Mouse (Mus musculus) fibroblast of lung, adult 2 months (primary cell): ENCODE measurements around the gene Cacna1e.

Experiments
- DNase-seq: peaks from one replicate; pipeline ENCODE4 v3.0.0-alpha.2; 2011; ENCODE audit warnings: low read depth

Cacna1e gene

GRCm38 (mm10) chr1:154391979-154392378 is 492.3 kb downstream of the Cacna1e start:
- no peak for DNase-seq
